Mouse (Mus musculus) kidney, adult 9 months (tissue): Measurements from ENCODE around the gene Spata31d1d.
"Not testable (repeated sequence)": the region's sequence is repeated elsewhere in the genome, so short reads cannot be mapped to it uniquely, and the experiment has no call there.

Experiments
- DNase-seq: peaks from one replicate; pipeline ENCODE4 v3.0.0; 2022

Spata31d1d gene

DNA sequence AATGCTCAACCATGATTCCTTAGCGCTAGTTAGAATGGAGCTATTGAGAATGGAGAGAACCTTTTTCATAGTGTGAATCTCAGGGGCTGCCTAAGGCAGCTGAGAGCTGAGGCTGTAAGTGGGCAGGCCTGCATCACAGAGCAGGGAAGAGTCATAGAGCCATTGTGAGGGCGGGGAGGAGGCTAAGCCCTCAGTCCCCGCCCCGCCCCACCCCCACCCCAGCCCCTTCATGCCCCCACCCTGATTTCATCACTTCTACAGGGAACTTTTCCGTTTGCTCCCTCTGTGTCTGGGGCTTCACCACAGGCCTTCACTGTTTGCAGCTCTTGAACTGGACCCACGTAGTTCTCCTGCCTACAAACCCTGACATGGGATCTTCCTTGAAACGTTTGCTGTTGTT, at the start of gene Spata31d1d:
Gene Spata31d1d (minus strand): TSS at position 101 of the 400 bp plus-strand sequence.
- DNase-seq, result no peak

DNA sequence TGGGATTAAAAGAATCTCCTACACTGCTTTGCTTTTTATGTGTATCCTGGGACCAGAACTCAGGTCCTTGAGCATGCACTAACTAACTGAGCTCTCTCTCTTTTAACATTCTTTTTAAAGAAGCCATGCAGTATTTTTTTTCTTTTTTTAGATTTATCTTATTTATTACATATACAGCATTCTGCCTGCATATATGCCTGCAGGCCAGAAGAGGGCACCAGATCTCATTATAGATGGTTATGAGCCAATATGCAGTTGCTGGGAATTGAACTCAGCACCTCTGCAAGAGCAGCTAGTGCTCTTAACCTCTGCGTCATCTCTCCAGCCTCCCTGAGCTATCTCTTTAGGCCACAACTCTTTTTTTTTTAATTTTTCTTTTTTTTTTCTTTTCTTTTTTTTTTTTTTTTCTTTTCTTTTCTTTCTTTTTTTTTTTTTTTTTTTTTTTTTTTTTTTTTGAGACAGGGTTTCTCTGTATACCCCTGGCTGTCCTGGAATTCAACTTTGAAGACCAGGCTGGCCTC, 48.3 kb upstream of the Spata31d1d start:
- not testable (repeated sequence) for DNase-seq

DNA sequence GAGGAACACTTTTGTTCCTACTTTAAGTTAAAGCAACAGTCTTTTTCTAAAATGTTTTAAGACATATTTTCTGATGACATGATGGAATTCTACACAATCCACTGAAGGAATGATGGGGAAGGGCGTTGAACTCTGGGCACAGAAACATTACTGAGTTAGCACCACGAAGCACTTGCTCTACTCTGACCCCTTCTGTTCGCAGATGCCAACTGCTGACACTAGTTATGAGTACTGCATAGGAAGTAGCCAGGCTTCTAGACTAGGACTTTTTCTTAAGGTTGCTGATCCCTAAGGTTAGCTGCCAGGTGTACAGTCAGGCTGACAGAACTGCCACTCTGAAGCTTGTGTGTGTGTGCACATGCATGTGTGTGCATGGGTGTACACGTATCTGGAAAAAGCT, 47.7 kb upstream of the Spata31d1d start:
- peak; percentile 42 for DNase-seq

DNA sequence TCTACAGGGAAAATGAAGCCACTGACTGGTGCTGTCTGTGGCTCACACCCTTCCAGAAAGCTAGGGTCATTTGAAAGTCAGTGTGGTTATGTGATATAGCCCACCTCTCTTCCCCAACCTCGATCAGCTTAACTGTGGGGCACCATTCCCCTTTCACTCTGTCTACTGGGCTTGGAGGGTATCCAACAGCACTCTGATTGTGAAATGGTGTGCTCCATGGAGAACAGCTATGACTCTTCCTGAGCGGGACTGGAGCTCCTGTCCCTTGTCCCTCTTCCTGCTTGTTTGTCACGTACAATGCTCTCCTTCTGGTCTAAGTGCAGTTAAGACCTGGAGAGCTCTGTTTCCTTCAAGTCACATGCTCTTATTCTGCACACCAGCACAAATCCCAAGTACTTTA, 43.6 kb upstream of the Spata31d1d start:
- DNase-seq, result no peak

- DNase-seq, result peak; percentile 78
Measured at GRCm38 (mm10) chr13:59771257-59771656, 39.7 kb upstream of the Spata31d1d start.

DNA sequence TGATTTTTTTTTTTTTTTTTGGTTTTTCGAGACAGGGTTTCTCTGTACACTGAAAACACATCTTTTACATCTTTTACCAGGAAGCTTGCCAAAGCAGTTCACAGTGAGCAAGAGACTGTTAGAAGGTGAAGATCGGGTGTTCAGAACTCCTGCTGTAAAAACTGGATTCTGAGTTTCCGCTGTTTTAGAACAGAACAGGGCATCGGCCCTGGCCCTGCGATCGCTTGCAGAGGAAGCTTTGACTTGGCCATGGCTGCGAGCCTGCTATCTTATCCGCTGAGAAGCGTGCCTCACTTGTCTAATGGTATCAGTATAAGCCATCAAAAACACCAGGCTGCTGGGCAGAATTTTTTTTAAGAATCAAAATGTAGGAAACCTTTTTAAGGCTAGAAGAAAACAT, 39.3 kb upstream of the Spata31d1d start:
- no peak for DNase-seq

GRCm38 (mm10) chr13:59770164-59770562, 38.6 kb upstream of the Spata31d1d start:
- peak; percentile 86 for DNase-seq

DNA sequence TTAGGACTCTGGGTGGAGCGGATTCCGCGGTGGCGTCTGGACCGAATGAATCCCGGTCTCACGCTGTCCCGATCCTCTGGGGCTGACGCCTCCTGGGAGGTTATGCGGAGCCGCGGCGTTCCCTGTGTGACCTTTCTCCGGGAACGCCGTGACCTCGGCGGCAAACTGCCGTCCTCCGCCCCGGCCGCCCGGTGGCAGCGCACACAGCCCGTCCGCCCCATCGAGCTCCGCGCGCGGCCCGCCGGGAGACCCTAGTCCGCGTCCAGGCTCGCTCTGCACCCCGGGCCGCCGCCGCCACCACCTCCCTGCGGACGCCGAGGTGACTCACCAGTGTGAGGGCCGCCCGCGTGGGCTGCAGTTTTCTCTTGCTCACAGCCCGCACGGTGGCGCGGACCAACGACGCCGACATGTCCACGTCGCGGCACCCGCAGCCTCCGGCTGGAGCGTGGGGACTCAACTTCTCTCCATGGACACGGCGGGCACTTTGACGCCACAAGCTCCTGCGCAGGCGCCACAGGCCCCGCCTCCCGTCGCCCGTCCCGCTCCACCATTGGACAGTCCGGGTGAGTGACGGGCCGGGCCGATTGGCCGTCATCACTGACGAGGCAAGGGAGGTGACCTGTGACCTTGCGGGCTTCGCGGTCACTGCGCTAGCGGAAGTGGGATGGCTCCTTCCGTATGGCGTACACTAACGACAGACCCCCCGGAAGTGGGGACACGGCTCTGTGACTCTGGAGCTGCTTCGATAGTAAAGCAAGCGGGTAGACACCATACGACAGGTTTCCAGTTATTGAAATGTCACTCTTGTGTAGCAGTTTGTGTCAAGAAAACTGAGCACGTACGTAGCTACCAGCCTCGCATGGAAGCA, 38.0 kb upstream of the Spata31d1d start, which contains the start of gene Isca1:
Gene Isca1 (minus strand): TSS at position 515 of the 868 bp plus-strand sequence.
- DNase-seq, result peak; percentile 99

DNA sequence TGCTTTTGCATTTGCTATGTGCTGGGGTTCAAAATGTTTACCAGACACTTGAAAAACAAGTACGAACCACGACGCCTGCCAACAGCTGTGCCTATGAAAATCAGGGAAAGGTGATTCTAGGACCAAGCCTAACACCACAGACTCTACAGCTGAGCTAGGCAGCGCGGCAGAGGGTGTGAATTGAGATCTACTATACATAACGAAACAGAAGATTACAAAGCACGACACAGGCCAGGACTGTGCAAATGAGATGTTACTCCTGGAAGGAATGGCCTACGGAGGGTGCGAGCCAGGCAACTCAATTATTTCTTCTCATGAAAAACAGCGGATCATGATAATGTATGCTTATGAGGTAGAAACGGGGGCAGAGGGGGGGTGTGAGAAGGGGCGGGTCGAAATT, 37.0 kb upstream of the Spata31d1d start:
- peak; percentile 29 for DNase-seq

GRCm38 (mm10) chr13:59766786-59767515, 35.4 kb upstream of the Spata31d1d start:
- peak; percentile 89 for DNase-seq

DNA sequence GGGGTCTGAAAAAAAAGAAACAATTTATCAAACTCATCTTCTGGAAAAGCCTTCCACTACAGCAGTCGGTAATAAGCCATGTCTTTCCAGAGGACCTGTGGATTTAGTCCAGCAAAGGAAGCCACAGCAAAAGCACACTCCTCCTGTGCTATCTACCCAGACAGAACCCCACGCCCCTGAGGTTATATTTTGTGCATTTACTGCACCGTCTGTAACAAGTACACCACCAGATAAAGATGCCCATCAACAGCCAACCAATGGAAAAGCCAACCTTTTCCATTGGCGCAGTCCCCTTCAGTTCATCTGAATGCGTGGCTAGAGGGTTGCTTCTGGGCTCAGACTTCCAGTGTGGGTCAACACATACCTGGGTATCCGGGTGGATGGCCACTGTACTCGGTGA, 31.2 kb upstream of the Spata31d1d start:
- DNase-seq, result no peak

DNA sequence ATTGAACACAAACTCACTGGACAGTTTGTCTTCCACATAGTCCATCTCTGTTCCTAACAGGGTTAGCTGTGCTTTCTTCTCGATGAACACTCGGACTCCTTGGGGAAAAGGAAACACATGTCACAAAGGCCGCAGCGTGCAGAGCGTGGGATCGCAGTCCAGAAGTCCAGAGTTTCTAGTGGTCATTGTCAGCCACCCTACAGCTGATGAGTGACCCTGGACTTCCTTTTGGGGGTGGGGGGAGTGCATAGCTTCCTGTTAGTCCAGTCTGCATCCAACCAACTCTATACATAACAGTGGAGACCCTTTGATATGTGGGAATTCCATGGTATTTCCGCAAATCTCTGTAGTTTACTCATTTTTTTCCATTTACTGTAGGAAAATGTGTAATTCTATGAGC, 25.4 kb upstream of the Spata31d1d start:
- DNase-seq, result peak; percentile 21

DNA sequence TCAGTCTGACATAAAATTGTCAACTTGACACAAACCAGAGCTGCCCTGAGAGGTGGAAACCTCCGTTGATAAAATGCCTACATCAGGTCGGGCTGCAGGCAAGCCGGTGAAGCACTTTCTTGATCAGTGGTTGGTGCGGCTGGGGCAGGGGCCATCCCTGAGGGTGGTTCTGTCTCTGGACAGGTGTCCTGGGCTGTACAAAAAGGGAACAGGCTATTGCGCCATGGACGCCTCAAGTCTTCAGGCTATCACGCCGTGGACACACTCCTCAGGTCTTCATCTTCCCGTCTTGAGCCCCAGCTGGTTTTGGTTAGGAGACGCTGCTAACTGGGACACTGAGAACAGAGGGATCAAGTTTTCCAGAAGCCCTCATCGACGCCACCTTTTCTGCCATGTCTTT, 18.8 kb upstream of the Spata31d1d start:
- no peak for DNase-seq

GRCm38 (mm10) chr13:59746711-59747110, 15.2 kb upstream of the Spata31d1d start, which contains the start of gene 1700014D04Rik:
TSS of gene 1700014D04Rik (minus strand) at chr13:59746752.
- DNase-seq, result peak; percentile 34

DNA sequence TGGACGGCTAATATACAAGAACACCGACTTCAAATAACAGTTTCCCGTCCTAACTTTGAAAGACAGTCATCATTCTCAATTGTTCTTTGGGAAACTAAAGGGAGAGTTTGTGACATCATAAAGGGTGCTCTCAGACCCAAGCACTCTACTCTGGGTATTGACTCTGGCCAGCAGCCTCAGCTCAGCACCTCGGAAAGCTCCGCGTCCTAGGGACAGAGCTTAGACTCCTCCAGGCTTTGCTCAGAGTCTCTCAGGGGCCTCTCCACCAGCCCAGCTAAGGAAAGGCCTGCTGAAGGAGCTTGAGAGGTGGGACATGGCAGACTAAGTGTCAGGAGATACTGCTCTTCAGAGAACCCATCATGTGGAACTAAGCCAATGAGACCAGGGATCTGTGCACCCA, 14.6 kb upstream of the Spata31d1d start:
- no peak for DNase-seq

GRCm38 (mm10) chr13:59745462-59745861, 13.9 kb upstream of the Spata31d1d start:
- no peak for DNase-seq

DNA sequence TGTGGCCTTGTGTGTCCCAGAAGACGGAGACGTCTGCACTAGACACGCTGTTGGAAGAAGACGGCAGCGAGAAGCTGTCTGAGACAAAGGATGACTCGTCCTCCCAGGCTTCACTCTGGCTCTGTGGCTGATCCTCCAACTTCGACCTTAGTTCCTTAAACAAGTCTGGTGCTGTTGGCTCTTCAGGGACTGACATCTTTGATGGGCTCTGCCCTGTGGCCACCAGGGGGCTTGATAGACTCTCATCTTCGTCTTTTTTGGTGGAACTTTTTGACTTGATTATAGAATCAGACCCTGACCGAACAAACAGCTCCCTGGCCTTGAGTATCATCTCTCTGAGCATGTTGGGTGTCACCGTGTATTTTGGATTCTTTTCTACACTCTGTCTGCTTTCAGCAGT, 10.1 kb upstream of the Spata31d1d start:
- no peak for DNase-seq

GRCm38 (mm10) chr13:59741096-59741495, 9.5 kb upstream of the Spata31d1d start:
- no peak for DNase-seq

GRCm38 (mm10) chr13:59739397-59739796, 7.8 kb upstream of the Spata31d1d start:
- no peak for DNase-seq

DNA sequence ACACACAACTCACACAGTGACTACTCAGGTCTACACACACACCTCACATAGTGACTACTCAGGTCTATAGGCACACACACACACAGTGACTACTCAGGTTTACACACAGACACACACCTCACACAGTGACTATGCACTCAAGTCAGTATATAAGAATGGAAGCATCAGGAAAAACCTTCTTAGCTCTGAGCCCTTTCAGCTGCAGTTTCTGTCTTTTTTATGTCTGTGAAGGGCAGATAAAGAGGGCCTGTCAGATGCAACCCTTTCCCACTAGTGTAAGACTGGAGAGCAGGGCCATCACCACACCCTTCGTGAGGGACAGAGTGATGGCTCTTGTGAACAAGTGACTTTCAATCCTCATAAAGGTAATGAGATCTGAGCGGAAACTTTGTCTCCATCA, 6.9 kb upstream of the Spata31d1d start:
- no peak for DNase-seq

- DNase-seq, result no peak
Measured at GRCm38 (mm10) chr13:59735190-59735589, 3.6 kb upstream of the Spata31d1d start.

DNA sequence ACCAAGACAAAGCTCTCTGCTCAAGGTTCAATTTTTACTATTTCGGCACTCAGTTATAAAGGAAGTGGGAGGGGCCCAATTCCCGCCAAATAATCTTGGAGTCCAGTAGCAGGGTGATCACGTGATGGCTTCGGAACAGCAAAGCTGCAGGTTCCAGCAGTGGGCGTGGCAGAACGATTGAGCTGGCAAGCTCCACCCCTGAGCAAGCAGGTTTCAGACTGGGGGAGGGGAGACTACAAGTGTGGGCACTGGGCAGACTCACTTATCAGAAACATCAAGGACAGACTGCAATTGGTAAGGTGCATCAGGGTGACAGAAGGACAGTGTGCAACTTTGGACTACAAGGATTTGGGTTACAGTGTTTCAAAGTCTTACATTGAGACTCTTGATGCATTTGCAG, 2.8 kb upstream of the Spata31d1d start:
- DNase-seq, result peak; percentile 19

GRCm38 (mm10) chr13:59733936-59734335, 2.4 kb upstream of the Spata31d1d start:
- DNase-seq, result no peak
